Mouse (Mus musculus): ENCODE data around the gene Mrpl52. TPM values are rescaled to one million over a fixed set of nuclear protein-coding genes. Genes with fewer than 3 reads are reported as not detected.

Mrpl52 gene
- polyA plus RNA-seq, 1 experiment from 2014 or later = 241 TPM

DNA sequence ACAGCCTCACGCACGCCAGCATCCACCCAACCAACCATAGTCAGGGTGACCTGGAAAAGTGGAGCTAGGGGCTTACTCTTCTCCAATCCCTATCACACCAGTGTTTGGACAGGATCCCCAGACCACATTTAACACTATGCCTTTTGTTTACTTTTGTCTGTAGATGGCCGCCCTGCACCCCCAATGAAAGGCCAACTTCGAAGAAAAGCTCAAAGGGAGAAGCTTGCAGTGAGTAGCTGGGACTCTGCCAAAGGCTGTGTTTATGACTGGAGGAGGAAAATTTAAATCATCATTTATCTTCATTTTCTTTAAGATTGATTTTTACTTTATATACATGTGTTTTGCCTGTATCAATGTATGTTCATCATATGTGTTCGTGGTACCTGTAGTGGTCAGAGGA, 1.7 kb downstream of the Mrpl52 start:
- Histone ChIP-seq H3K9me3 (ENCODE audit: control insufficient read depth, low read length) (no peaks in the 10 kb centered on the region), H3K36me3 (ENCODE audit: control insufficient read depth, insufficient read depth, low read length) (peaks cover 18% of the 10 kb centered on the region), H3K4me3 (ENCODE audit: low read depth, low read length) (no peak overlapping the region), H3K27ac (replicated peaks; ENCODE audit: low read depth, low read length) (no peak overlapping the region), H3K27me3 (replicated peaks; ENCODE audit: control insufficient read depth, insufficient read depth, low read length) (no peaks in the 10 kb centered on the region), H3K9ac (ENCODE audit: low read depth, low read length) (no peak overlapping the region), H3K4me1 (ENCODE audit: control insufficient read depth, insufficient read depth, low read length) (peaks cover 26% of the 10 kb centered on the region), H3K4me2 (ENCODE audit: low read depth, low read length) (no peak overlapping the region)
- WGBS = 92% methylated on average over 5 of the region's 5 CpGs
- ATAC-seq (ENCODE audit: low read depth) (no peak), DNase-seq (ENCODE audit: low spot score) (no peak)

DNA sequence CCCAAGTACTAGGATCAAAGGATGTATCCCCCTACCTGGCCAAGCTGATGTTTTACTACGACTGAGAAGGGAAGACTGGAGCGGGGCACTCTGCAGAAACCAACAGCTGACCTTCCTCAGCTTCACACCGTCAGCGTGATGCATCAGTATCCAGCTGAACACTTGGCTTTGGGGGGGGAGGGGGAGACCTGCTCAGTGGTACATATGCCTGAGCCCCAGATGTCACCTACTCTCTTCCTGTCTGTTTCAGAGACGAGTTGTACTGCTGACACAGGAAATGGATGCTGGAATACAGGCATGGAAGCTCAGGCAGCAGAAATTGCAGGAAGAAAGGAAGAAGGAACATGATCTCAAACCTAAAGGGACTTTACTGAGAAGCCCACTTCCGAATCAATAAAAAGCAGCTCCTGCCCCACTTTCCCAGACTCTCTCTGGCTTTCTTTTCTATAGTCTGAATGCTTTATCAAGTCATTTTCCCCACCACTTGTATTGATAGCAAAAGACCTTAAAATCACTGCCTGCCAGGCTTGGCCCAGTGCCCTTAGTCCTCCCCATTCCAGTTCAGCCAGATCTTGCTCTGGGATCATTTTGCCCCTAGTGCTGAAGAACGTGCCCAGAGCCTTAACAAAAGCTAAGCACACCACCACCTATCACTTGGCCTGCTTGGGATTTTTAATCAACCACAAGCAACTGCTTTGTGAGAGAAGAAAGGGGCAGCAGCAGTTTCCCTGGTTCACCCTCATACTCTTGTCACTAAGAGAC, 2.8 kb downstream of the Mrpl52 start:
- DNase-seq (ENCODE audit: low spot score) (peak; percentile 67), ATAC-seq (ENCODE audit: low read depth) (no peak)
- no peak overlapping the region for H3K4me3 ChIP-seq (ENCODE audit: low read depth, low read length)
- peaks cover 18% of the 10 kb centered on the region for H3K36me3 ChIP-seq (ENCODE audit: control insufficient read depth, insufficient read depth, low read length)
- 0 out of 2 replicates have a peak overlapping the region, but pooled peaks have one; percentile 95 for H3K9ac ChIP-seq (ENCODE audit: low read depth, low read length)
- no peaks in the 10 kb centered on the region for H3K27me3 ChIP-seq (replicated peaks; ENCODE audit: control insufficient read depth, insufficient read depth, low read length)
- WGBS = 46% methylated on average over 7 of the region's 7 CpGs
- no peaks in the 10 kb centered on the region for H3K9me3 ChIP-seq (ENCODE audit: control insufficient read depth, low read length)
- H3K4me2 ChIP-seq (ENCODE audit: low read depth, low read length) = peak overlapping the region; percentile 79
- H3K4me1 ChIP-seq (ENCODE audit: control insufficient read depth, insufficient read depth, low read length) = peaks cover 33% of the 10 kb centered on the region
- peak overlapping the region; percentile 99 for H3K27ac ChIP-seq (replicated peaks; ENCODE audit: low read depth, low read length)

DNA sequence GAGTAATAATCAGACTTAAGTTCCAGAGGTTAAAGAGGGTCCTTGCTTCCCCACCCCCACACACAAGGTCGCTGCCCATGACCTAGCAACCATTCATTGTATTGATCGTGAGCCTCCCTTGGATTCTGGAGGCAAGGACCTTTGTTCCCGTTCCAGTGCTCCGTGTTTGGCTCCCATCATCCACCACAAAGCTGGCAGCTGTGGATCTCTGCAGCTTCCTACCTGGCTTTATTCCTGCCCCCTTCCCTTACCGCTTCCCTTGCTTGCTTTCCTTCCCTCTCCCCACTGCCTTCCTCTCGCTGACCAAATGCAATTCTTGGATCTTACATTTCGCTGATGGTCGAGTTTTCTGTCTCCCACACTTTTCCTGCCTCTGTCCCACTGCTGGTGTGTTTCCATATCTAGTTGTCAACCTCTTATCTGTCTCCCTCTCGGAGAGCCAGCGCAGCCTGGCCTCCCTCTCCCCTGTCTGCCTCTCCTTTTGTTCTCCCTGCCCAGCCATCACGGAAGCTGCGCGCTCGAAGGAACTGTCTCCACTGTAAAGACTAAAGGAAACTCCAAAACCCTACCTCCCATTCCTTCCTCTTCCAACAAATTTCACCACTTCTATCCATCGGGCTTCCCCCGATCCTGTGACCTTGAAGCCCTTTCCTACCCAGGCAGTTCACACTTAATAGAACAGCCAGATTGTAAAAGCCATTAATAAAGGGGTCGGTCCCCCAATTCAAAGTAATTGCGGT, 3.9 kb downstream of the Mrpl52 start:
- 9% methylated on average over 18 of the region's 18 CpGs for WGBS
- peak overlapping the region; percentile 83 for H3K4me3 ChIP-seq (ENCODE audit: low read depth, low read length)
- no peak for DNase-seq (ENCODE audit: low spot score)
- no peak for ATAC-seq (ENCODE audit: low read depth)
- no peaks in the 10 kb centered on the region for H3K9me3 ChIP-seq (ENCODE audit: control insufficient read depth, low read length)
- H3K36me3 ChIP-seq (ENCODE audit: control insufficient read depth, insufficient read depth, low read length) = peaks cover 24% of the 10 kb centered on the region
- no peaks in the 10 kb centered on the region for H3K27me3 ChIP-seq (replicated peaks; ENCODE audit: control insufficient read depth, insufficient read depth, low read length)
- peak overlapping the region; percentile 79 for H3K4me2 ChIP-seq (ENCODE audit: low read depth, low read length)
- peak overlapping the region; percentile 99 for H3K27ac ChIP-seq (replicated peaks; ENCODE audit: low read depth, low read length)
- peak overlapping the region; percentile 95 for H3K9ac ChIP-seq (ENCODE audit: low read depth, low read length)
- peaks cover 36% of the 10 kb centered on the region for H3K4me1 ChIP-seq (ENCODE audit: control insufficient read depth, insufficient read depth, low read length)

DNA sequence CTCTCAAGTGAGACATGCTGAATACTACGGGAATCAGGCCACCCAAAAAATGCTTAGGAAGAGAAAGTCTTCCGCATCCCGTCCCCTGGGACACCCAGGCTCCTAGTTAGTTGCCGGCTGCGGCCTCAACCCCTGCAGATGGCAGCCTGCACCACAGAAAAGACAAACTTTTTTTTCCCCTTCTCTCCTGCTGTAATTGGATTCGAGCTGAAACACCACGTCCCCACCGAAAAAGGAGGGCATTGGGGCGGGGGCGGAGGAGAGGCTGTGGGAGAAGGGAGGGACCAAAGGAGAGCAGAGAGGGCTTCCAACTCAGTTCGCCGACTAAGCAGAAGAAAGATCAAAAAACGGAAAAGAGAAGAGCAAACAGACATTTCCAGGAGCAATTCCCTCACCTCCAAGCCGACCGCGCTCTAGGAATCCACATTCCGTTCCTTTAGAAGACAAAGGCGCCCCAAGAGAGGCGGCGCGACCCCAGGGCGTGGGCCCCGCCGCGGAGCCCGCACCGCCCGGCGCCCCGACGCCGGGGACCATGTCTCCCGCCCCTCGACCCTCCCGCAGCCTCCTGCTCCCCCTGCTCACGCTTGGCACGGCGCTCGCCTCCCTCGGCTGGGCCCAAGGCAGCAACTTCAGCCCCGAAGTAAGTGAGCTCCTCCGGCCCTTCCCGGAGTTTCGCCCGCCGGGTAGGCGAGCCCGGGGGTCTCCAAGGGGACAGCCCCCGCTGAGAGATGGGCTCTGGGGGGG, 4.8 kb downstream of the Mrpl52 start, which contains the start of gene Mmp14:
TSS of gene Mmp14 (plus strand) at position 279 of the 744 bp plus-strand sequence.
- Histone ChIP-seq H3K36me3 (ENCODE audit: control insufficient read depth, insufficient read depth, low read length) (peaks cover 34% of the 10 kb centered on the region), H3K4me3 (ENCODE audit: low read depth, low read length) (peak within 1 kb of the TSS; percentile 83), H3K4me1 (ENCODE audit: control insufficient read depth, insufficient read depth, low read length) (peaks cover 30% of the 10 kb centered on the region), H3K9me3 (ENCODE audit: control insufficient read depth, low read length) (no peaks in the 10 kb centered on the region), H3K27me3 (replicated peaks; ENCODE audit: control insufficient read depth, insufficient read depth, low read length) (no peaks in the 10 kb centered on the region), H3K9ac (ENCODE audit: low read depth, low read length) (peak within 1 kb of the TSS; percentile 95), H3K4me2 (ENCODE audit: low read depth, low read length) (peak within 1 kb of the TSS; percentile 79), H3K27ac (replicated peaks; ENCODE audit: low read depth, low read length) (peak within 1 kb of the TSS; percentile 99)
- WGBS = under 1% methylated on average over 26 of the region's 49 CpGs
- ATAC-seq (ENCODE audit: low read depth) = peak; percentile 75
- DNase-seq (ENCODE audit: low spot score) = peak; percentile 96

DNA sequence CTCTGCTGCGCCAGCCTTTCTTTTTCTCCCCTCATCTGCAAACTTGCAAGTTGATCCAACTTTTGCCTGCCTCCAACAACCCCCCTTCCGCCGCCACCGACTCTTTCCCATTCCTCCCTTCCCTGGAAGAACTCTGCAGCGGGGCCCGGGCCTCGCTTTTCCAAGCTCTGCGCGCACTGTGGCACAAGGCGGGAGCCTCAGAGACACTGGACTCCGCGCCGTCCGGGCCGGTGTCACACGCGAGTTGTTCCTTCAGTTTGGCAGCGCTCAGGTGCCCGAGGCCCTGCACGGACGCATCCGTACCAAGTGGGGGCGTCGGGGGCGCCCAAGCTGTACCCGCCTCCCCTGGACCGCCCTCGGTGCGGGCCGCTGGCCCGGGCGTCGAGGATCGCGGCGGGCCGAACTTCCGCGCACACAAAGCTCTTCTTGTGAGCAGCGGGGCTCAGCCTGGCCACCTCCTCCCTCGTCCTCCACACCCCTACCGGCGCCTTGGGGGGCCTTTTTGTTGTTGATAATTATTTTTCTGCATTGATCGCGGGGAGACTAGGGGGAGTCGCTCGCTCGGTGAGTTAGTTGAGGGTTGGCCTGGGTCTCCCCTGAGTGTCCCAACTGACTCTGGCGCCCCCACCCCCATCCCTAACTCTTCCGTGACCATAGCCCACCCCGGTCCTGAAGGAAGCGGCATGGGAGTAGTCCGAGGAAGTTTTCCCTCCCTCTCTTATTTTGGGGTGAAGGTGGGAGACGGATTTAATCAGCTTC, 5.5 kb downstream of the Mrpl52 start:
- Histone ChIP-seq H3K27ac (replicated peaks; ENCODE audit: low read depth, low read length) (peak overlapping the region; percentile 99), H3K4me1 (ENCODE audit: control insufficient read depth, insufficient read depth, low read length) (peaks cover 30% of the 10 kb centered on the region), H3K9ac (ENCODE audit: low read depth, low read length) (peak overlapping the region; percentile 95), H3K4me2 (ENCODE audit: low read depth, low read length) (peak overlapping the region; percentile 79), H3K9me3 (ENCODE audit: control insufficient read depth, low read length) (no peaks in the 10 kb centered on the region), H3K4me3 (ENCODE audit: low read depth, low read length) (peak overlapping the region; percentile 83), H3K36me3 (ENCODE audit: control insufficient read depth, insufficient read depth, low read length) (peaks cover 41% of the 10 kb centered on the region), H3K27me3 (replicated peaks; ENCODE audit: control insufficient read depth, insufficient read depth, low read length) (no peaks in the 10 kb centered on the region)
- DNase-seq (ENCODE audit: low spot score) (no peak), ATAC-seq (ENCODE audit: low read depth) (peak; percentile 10)
- under 1% methylated on average over 46 of the region's 54 CpGs for WGBS

DNA sequence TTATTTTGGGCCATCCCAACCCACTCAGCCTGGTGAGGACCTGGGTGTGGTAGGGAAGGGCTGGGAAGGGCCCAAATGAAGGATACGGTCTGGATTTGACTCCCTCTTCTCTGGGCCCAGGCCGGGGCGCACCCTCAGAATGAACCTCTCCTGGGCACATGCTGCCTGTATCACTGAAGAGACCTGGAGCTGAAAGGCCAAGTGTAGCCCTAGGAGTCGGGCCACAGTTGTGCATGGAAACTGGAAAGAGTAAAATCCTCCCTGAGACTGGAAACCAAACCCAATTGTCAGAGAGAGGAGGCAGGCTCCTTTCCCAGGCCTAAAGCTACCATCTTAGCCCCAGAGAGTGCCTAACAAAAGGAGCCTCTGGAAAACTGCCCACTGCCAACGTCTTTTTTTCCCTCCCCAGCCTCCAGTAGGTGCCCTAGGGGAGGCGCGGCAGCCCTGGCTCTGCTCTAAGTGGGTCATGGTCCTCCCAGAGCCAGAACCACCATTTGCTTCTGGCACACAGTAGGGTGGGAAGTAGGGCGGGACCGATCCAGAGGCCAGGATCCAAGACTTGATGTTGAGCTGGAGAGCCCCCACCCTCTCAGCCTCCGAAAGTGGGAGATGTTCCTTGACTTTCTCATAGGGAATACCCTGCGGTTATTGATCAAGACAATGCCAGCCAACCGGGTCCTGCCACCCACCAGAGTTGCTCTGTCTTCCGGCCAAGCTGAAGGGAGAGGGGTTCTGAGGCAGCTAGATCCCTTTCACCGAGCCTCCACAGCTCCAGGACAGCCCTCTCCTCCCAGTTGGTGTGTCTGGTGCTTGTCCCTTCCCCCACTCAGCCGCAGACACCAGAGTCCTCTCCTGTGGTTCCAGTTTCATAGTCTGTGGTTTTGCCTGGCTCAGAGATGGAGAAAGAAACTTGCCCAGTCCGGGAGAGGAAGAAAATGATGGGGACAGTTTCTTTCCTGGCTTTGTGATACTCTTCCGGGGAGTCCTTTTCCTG, 6.4 kb downstream of the Mrpl52 start:
- Histone ChIP-seq H3K27ac (replicated peaks; ENCODE audit: low read depth, low read length) (peak overlapping the region; percentile 99), H3K9ac (ENCODE audit: low read depth, low read length) (peak overlapping the region; percentile 95), H3K9me3 (ENCODE audit: control insufficient read depth, low read length) (no peaks in the 10 kb centered on the region), H3K36me3 (ENCODE audit: control insufficient read depth, insufficient read depth, low read length) (peaks cover 49% of the 10 kb centered on the region), H3K4me1 (ENCODE audit: control insufficient read depth, insufficient read depth, low read length) (peaks cover 27% of the 10 kb centered on the region), H3K27me3 (replicated peaks; ENCODE audit: control insufficient read depth, insufficient read depth, low read length) (no peaks in the 10 kb centered on the region), H3K4me3 (ENCODE audit: low read depth, low read length) (peak overlapping the region; percentile 83), H3K4me2 (ENCODE audit: low read depth, low read length) (peak overlapping the region; percentile 79)
- WGBS = 24% methylated on average over 13 of the region's 17 CpGs
- ATAC-seq (ENCODE audit: low read depth) (0 out of 2 replicates have a peak, but pooled peaks have one; percentile 23), DNase-seq (ENCODE audit: low spot score) (peak; percentile 62)

DNA sequence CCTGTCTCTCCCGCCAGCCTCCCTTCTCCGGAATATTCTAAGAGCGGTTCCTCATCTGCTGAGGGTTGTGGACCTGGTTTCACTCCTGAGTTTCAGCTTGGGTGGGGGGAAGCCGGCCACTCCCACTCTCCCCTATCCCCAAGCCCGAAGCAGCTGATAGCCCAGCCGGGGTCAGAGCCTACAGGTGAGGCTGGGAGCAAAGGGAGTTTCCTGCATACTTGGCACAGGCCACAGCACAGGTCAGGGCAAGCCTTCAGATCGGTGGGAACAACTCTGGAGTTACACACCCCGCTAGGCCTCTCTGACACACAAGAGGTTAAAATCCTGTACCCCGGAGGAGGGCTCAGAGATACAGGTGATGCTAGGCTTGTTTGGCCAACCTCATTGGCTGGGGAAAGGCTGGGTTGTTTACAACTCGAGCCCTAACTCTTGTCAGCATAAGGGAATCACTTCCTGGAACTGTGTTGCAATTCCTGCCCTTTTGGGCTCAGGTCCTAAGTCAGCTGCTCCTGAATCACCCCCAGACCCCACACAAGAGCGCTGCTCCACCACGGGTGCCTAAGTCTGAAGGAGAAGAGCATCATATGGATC, 7.3 kb downstream of the Mrpl52 start:
- ATAC-seq (ENCODE audit: low read depth) (no peak), DNase-seq (ENCODE audit: low spot score) (no peak)
- Histone ChIP-seq H3K9ac (ENCODE audit: low read depth, low read length) (peak overlapping the region; percentile 95), H3K9me3 (ENCODE audit: control insufficient read depth, low read length) (no peaks in the 10 kb centered on the region), H3K27me3 (replicated peaks; ENCODE audit: control insufficient read depth, insufficient read depth, low read length) (no peaks in the 10 kb centered on the region), H3K4me1 (ENCODE audit: control insufficient read depth, insufficient read depth, low read length) (peaks cover 27% of the 10 kb centered on the region), H3K27ac (replicated peaks; ENCODE audit: low read depth, low read length) (peak overlapping the region; percentile 99), H3K4me3 (ENCODE audit: low read depth, low read length) (peak overlapping the region; percentile 83), H3K4me2 (ENCODE audit: low read depth, low read length) (peak overlapping the region; percentile 79), H3K36me3 (ENCODE audit: control insufficient read depth, insufficient read depth, low read length) (peaks cover 50% of the 10 kb centered on the region)
- 46% methylated on average over 12 of the region's 12 CpGs for WGBS
